Mouse (Mus musculus) lung, postnatal 0 days (tissue): ENCODE results near the gene Supt3. TPM values are rescaled to one million over a fixed set of nuclear protein-coding genes. Genes with fewer than 3 reads are reported as not detected.

ENCODE experiments used
- ATAC-seq: fragments of 200-750 bp; cut with Nextera tagmentation; 2 replicates; pipeline ENCODE4 v1.8.0; 2017; ENCODE audit warnings: moderate library complexity
- DNase-seq: peaks from one replicate; pipeline ENCODE4 v3.0.0-alpha.2; 2016; ENCODE audit warnings: low spot score
- H3K27ac ChIP-seq: fragments of 300-500 bp; sonication (generic); 2 replicates; pipeline ENCODE4 v1.5.1; 2014; ENCODE audit warnings: antibody characterized with exemption, mild to moderate bottlenecking, low read length, mixed read lengths
- H3K27me3 ChIP-seq: fragments of 300-500 bp; sonication (generic); replicated peaks from 2 replicates; pipeline ENCODE4 v1.6.1; 2014; ENCODE audit warnings: low read length, mixed read lengths; ENCODE audit not compliant: insufficient read depth
- H3K36me3 ChIP-seq: fragments of 300-500 bp; sonication (generic); 2 replicates; pipeline ENCODE4 v1.6.1; 2014; ENCODE audit warnings: low read length, mixed read lengths; ENCODE audit not compliant: insufficient read depth
- H3K4me1 ChIP-seq: fragments of 300-500 bp; sonication (generic); 2 replicates; pipeline ENCODE4 v1.6.1; 2014; ENCODE audit warnings: antibody characterized with exemption, low read depth, low read length, mixed read lengths; ENCODE audit not compliant: insufficient read depth
- H3K4me2 ChIP-seq: fragments of 300-500 bp; sonication (generic); replicated peaks from 2 replicates; pipeline ENCODE4 v1.6.1; 2014; ENCODE audit warnings: low read depth, mild to moderate bottlenecking, low read length, moderate library complexity, mixed read lengths
- H3K4me3 ChIP-seq: fragments of 300-500 bp; sonication (generic); 2 replicates; pipeline ENCODE4 v1.5.1; 2014; ENCODE audit warnings: low read depth, low read length
- H3K9ac ChIP-seq: fragments of 300-500 bp; sonication (generic); replicated peaks from 2 replicates; pipeline ENCODE4 v1.6.1; 2014; ENCODE audit warnings: low read depth, mild to moderate bottlenecking
- H3K9me3 ChIP-seq: fragments of 300-500 bp; sonication (generic); 2 replicates; pipeline ENCODE4 v1.6.1; 2016; ENCODE audit warnings: low read length, mixed read lengths
- CTCF ChIP-seq: IDR thresholded peaks from 2 replicates; pipeline ENCODE4 v1.5.1; 2016; ENCODE audit warnings: antibody characterized with exemption, mild to moderate bottlenecking
- EP300 ChIP-seq: IDR thresholded peaks from 2 replicates; pipeline ENCODE4 v1.6.1; 2016; ENCODE audit warnings: antibody characterized with exemption, mild to moderate bottlenecking, control low read depth
- WGBS: fragments of 180-500 bp; shearing (Covaris S2); extraction: QIAGEN DNeasy Blood & Tissue Kit; methylation state at CpG from one replicate; pipeline ENCODE4 v1.1.7; 2014; 5-methylcytosine and 5-hydroxymethylcytosine counted together
- polyA plus RNA-seq: library from polyadenylated mRNA; unstranded; fragments of >200 nt; fragmentation: Nextera tagmentation; extraction: Ambion mirVana; gene quantifications from 2 replicates; pipeline ENCODE4 v1.2.1, GENCODE M21; 2015

The Supt3 gene
- polyA plus RNA-seq, 1 experiment from 2014 or later = 7.8 TPM

GRCm38 (mm10) chr17:45047236-45047635, 270.3 kb downstream of the Supt3 start:
- no peak overlapping the region for H3K4me3 ChIP-seq
- no peaks in the 10 kb centered on the region for H3K27me3 ChIP-seq
- H3K9me3 ChIP-seq = no peaks in the 10 kb centered on the region
- DNase-seq (no peak), ATAC-seq (no peak)
- H3K9ac ChIP-seq = no peak overlapping the region
- no peaks in the 10 kb centered on the region for H3K36me3 ChIP-seq
- WGBS = 84% methylated on average over 6 of the region's 6 CpGs
- H3K27ac ChIP-seq = no peak overlapping the region
- H3K4me2 ChIP-seq = no peak overlapping the region
- TF ChIP-seq EP300 (no peak), CTCF (no peak)
- H3K4me1 ChIP-seq = no peaks in the 10 kb centered on the region

- TF ChIP-seq CTCF (no peak), EP300 (no peak)
- 77% methylated on average over 3 of the region's 3 CpGs for WGBS
- Histone ChIP-seq H3K27me3 (no peaks in the 10 kb centered on the region), H3K4me3 (no peak overlapping the region), H3K4me1 (no peaks in the 10 kb centered on the region), H3K4me2 (no peak overlapping the region), H3K27ac (no peak overlapping the region), H3K36me3 (no peaks in the 10 kb centered on the region), H3K9ac (no peak overlapping the region), H3K9me3 (no peaks in the 10 kb centered on the region)
- ATAC-seq (no peak), DNase-seq (no peak)
These were observed 275.0 kb downstream of the Supt3 start for GRCm38 (mm10) chr17:45051971-45052370.

DNA sequence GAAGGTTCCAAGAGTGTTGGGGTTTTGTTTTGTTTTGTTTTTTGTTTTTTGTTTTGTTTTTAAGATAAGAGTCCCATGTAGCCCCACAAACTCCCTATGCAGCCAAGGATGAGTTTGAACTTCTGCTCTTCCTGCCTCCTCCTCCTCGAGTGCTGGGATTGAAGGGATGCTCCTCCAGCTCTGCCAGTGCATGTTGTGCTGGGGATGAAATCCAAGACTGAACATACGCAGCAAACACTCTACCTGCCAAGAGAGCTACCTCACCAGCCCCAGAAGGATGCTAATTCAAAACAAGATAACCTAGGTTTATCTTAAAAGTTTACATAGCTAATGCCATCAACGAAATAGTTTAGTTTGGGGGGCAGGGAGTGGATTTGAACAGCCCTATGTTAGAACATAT, 276.4 kb downstream of the Supt3 start:
- no peaks in the 10 kb centered on the region for H3K27me3 ChIP-seq
- H3K4me3 ChIP-seq = no peak overlapping the region
- H3K4me2 ChIP-seq = no peak overlapping the region
- no peak for TF ChIP-seq EP300
- no peak for TF ChIP-seq CTCF
- no peak overlapping the region for H3K27ac ChIP-seq
- 74% methylated on average over 3 of the region's 3 CpGs for WGBS
- H3K9ac ChIP-seq = no peak overlapping the region
- no peaks in the 10 kb centered on the region for H3K9me3 ChIP-seq
- ATAC-seq (no peak), DNase-seq (no peak)
- H3K36me3 ChIP-seq = no peaks in the 10 kb centered on the region
- no peaks in the 10 kb centered on the region for H3K4me1 ChIP-seq

DNA sequence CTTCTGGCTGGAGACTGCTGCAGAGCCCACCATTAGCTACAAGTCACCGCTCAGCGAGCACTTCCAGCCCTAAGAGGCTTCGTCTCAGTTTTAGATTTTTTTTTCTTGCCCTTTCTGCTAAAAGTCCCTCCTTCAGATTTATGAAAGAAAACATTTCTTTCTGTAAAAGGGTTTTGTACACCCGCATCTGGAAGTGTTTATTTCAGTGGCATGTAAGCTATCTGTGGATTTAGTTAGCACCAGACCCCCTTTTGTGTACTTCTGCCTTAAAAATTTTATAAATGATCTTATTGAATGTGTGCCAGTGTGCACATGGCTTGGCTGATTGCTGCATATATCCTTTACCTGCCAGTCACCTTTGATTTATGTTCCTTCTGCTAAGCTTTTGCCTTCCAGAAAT, 277.6 kb downstream of the Supt3 start:
- 84% methylated on average over 4 of the region's 4 CpGs for WGBS
- no peak for TF ChIP-seq CTCF
- no peak for TF ChIP-seq EP300
- Histone ChIP-seq H3K9ac (no peak overlapping the region), H3K36me3 (no peaks in the 10 kb centered on the region), H3K27me3 (no peaks in the 10 kb centered on the region), H3K4me3 (no peak overlapping the region), H3K4me1 (no peaks in the 10 kb centered on the region), H3K9me3 (no peaks in the 10 kb centered on the region), H3K4me2 (no peak overlapping the region), H3K27ac (no peak overlapping the region)
- ATAC-seq (no peak), DNase-seq (no peak)

GRCm38 (mm10) chr17:45056894-45057293, 279.9 kb downstream of the Supt3 start:
- ATAC-seq (no peak), DNase-seq (no peak)
- no peaks in the 10 kb centered on the region for H3K36me3 ChIP-seq
- no peaks in the 10 kb centered on the region for H3K9me3 ChIP-seq
- no peak overlapping the region for H3K4me2 ChIP-seq
- H3K4me1 ChIP-seq = no peaks in the 10 kb centered on the region
- no peaks in the 10 kb centered on the region for H3K27me3 ChIP-seq
- H3K27ac ChIP-seq = no peak overlapping the region
- TF ChIP-seq EP300 (no peak), CTCF (no peak)
- 83% methylated on average over 2 of the region's 2 CpGs for WGBS
- H3K9ac ChIP-seq = no peak overlapping the region
- no peak overlapping the region for H3K4me3 ChIP-seq

DNA sequence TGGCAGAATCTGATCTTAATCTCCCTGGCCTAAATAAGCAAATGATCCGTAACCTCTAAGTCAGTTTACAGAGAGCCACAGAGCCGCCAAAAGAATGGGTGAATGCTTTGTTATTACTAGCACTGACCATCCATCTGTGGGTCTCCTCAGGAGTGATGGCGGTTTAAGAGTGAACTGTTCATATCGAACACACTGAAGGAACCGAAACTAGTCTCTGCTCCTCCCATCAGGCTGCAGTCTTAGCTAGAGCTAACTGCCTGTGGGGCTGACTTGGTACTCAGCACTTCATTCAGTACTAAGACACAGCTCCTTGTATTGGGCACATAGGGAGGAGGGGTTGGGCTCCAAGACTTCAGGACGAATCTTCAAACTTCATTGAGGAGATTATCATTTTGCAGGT, 280.8 kb downstream of the Supt3 start:
- H3K9me3 ChIP-seq = no peaks in the 10 kb centered on the region
- TF ChIP-seq CTCF (no peak), EP300 (no peak)
- no peak overlapping the region for H3K4me3 ChIP-seq
- ATAC-seq (no peak), DNase-seq (no peak)
- no peak overlapping the region for H3K9ac ChIP-seq
- H3K4me2 ChIP-seq = no peak overlapping the region
- WGBS = 74% methylated on average over 6 of the region's 6 CpGs
- H3K36me3 ChIP-seq = no peaks in the 10 kb centered on the region
- H3K27ac ChIP-seq = no peak overlapping the region
- H3K27me3 ChIP-seq = no peaks in the 10 kb centered on the region
- H3K4me1 ChIP-seq = no peaks in the 10 kb centered on the region
